Mouse (Mus musculus): ENCODE measurements around the gene Gm3095.
"Not testable (repeated sequence)": the region's sequence is repeated elsewhere in the genome, so short reads cannot be mapped to it uniquely, and the experiment has no call there.

The Gm3095 gene

GRCm38 (mm10) chr14:3963247-3963646 lies at the start of gene Gm3095:
Gm3095 (plus strand) TSS chr14:3963547.
- in situ Hi-C loops (cut with MboI, MseI), result not testable (repeated sequence)

- in situ Hi-C loops (cut with MboI, MseI), result loop anchor here (5.0 to 10.0 kb wide), 2 partner anchors 1053 to 1056 kb away; partner anchors contain the start of gene Gm8297 (in 1 of the 2)
Observed at GRCm38 (mm10) chr14:3931456-3931855, 31.9 kb upstream of the Gm3095 start, which contains the start of gene Gm3029. Gm3029 (plus strand) TSS chr14:3931756.

DNA sequence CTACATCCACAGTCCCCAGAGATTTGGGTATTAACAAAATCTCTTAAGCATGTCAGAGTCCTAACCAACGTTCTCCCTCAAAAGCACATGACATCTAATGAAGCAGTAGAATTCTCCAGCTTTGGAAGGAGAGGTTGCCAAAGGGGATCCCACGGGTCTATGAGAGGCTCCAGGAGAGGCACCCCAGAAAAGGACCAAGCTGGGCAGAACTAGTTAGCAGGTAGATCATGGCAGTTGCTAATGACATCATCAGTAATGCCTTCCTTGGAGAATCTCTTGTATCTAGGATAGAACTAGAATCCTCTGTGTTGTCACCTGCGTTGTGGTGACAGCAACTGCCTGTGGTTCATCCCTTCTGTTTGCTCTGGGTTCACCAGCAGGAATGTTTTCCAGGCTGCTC lies 34.7 kb downstream of the Gm3095 start, which contains the start of gene Gm3099:
Gene Gm3099, plus strand, starts transcription at position 301 of the 400 bp plus-strand sequence.
- in situ Hi-C loops (cut with MboI, MseI), result not testable (repeated sequence)

Measured in T-helper 17 cell (primary cell).